Mouse (Mus musculus) testis, adult 2 months (tissue): ENCODE data around the gene Bnipl.

ENCODE experiments used
- CTCF ChIP-seq: fragments of 200-500 bp; IDR thresholded peaks from 2 replicates; pipeline ENCODE4 v1.5.1; 2012; ENCODE audit warnings: low read depth, mild to moderate bottlenecking, inconsistent platforms, low read length, moderate library complexity; ENCODE audit not compliant: control insufficient read depth, insufficient read depth, insufficient replicate concordance
- POLR2A ChIP-seq: fragments of 200-500 bp; IDR thresholded peaks from 2 replicates; pipeline ENCODE4 v1.6.1; 2012; ENCODE audit warnings: low read depth, mild to moderate bottlenecking, inconsistent platforms, low read length, moderate library complexity; ENCODE audit not compliant: control insufficient read depth

DNA sequence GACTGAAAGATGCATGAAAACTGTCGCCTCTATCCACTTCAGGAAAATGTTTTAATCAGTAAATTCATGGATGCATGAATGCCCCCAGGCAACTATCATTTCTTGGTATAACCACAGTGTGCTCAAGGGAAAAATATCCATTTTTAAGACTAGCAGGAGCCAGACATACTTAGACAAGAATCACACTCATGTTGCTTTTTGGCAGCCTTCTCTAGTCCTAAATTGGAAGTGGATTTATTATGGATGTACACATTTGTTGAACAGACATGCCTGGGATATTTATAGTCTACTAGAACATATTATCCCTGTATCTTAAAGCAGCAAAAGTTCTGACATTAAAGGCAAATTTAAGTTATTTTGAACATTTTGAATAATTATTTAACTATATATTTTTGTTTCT lies 13.7 kb upstream of the Bnipl start:
- TF ChIP-seq CTCF (no peak), POLR2A (no peak)
